Mouse (Mus musculus) myocyte (in vitro differentiated cells): ENCODE measurements at regions not wholly inside any gene's neighbourhood (a gene's known extent, or its start where the extent isn't known, plus 50 kb on each side); places are given as distances from the start of the nearest gene placed in this dataset.

Experiments used
- H3K27me3 ChIP-seq: one replicate; pipeline ENCODE4 v1.6.1; 2011; ENCODE audit not compliant: control insufficient read depth, insufficient read depth, insufficient read length
- H3K36me3 ChIP-seq: one replicate; pipeline ENCODE4 v1.6.1; 2011; ENCODE audit not compliant: control insufficient read depth, insufficient read depth
- H3K4me2 ChIP-seq: one replicate; pipeline ENCODE4 v1.6.1; 2011; ENCODE audit warnings: low read depth, control low read depth
- H3K4me3 ChIP-seq: one replicate; pipeline ENCODE4 v1.5.1; 2011; ENCODE audit warnings: mild to moderate bottlenecking, control low read depth, moderate library complexity
- H3K79me2 ChIP-seq: one replicate; pipeline ENCODE4 v1.6.1; 2011; ENCODE audit not compliant: control insufficient read depth, insufficient read depth
- H3ac ChIP-seq: one replicate; pipeline ENCODE4 v1.6.1; 2011; ENCODE audit not compliant: control insufficient read depth, insufficient read length
- CEBPB ChIP-seq: IDR thresholded peaks from 2 replicates; pipeline ENCODE4 v1.6.1; 2011; ENCODE audit warnings: mild to moderate bottlenecking, moderate library complexity; ENCODE audit not compliant: poor library complexity, insufficient read depth, severe bottlenecking
- E2F4 ChIP-seq: IDR thresholded peaks from one replicate; pipeline ENCODE4 v1.6.1; 2011; ENCODE audit warnings: mild to moderate bottlenecking, control low read depth, moderate library complexity; ENCODE audit not compliant: insufficient read depth
- MAX ChIP-seq: IDR thresholded peaks from one replicate; pipeline ENCODE4 v1.6.1; 2011; ENCODE audit warnings: low read depth, mild to moderate bottlenecking, control low read depth
- MYOD1 ChIP-seq, 3 experiments: IDR thresholded peaks; one replicate each; pipeline ENCODE4 v1.6.1; 2011; ENCODE audit warnings: control low read depth in 2 of 3, low read depth in 2 of 3, mild to moderate bottlenecking in 2 of 3, moderate library complexity in 1 of 3; ENCODE audit not compliant: insufficient read length in 2 of 3, control insufficient read depth in 1 of 3
- MYOG ChIP-seq, 3 experiments: IDR thresholded peaks; one replicate each; pipeline ENCODE4 v1.6.1; 2011; ENCODE audit warnings: control low read depth in 2 of 3, low read depth in 2 of 3, mild to moderate bottlenecking in 2 of 3; ENCODE audit not compliant: insufficient read length in 2 of 3, control insufficient read depth in 1 of 3, insufficient read depth in 1 of 3
- POLR2A ChIP-seq: IDR thresholded peaks from one replicate; pipeline ENCODE4 v1.6.1; 2011; ENCODE audit warnings: low read depth, mild to moderate bottlenecking, control low read depth, moderate library complexity; ENCODE audit not compliant: insufficient read length
- POLR2AphosphoS2 ChIP-seq: IDR thresholded peaks from one replicate; pipeline ENCODE4 v1.6.1; 2011; ENCODE audit warnings: low read depth, control low read depth; ENCODE audit not compliant: insufficient read length
- REST ChIP-seq: IDR thresholded peaks from one replicate; pipeline ENCODE4 v1.6.1; 2011; ENCODE audit warnings: mild to moderate bottlenecking, control low read depth, moderate library complexity; ENCODE audit not compliant: insufficient read depth, insufficient read length
- SRF ChIP-seq: IDR thresholded peaks from one replicate; pipeline ENCODE4 v1.6.1; 2011; ENCODE audit warnings: low read depth; ENCODE audit not compliant: control insufficient read depth, insufficient read length
- TCF12 ChIP-seq: IDR thresholded peaks from one replicate; pipeline ENCODE4 v1.6.1; 2011; ENCODE audit warnings: mild to moderate bottlenecking, control low read depth; ENCODE audit not compliant: poor library complexity, insufficient read depth, severe bottlenecking
- TCF3 ChIP-seq: IDR thresholded peaks from one replicate; pipeline ENCODE4 v1.6.1; 2011; ENCODE audit warnings: low read depth, control low read depth; ENCODE audit not compliant: insufficient read length
- USF1 ChIP-seq: IDR thresholded peaks from one replicate; pipeline ENCODE4 v1.6.1; 2011; ENCODE audit warnings: low read depth, mild to moderate bottlenecking, control low read depth, moderate library complexity

DNA sequence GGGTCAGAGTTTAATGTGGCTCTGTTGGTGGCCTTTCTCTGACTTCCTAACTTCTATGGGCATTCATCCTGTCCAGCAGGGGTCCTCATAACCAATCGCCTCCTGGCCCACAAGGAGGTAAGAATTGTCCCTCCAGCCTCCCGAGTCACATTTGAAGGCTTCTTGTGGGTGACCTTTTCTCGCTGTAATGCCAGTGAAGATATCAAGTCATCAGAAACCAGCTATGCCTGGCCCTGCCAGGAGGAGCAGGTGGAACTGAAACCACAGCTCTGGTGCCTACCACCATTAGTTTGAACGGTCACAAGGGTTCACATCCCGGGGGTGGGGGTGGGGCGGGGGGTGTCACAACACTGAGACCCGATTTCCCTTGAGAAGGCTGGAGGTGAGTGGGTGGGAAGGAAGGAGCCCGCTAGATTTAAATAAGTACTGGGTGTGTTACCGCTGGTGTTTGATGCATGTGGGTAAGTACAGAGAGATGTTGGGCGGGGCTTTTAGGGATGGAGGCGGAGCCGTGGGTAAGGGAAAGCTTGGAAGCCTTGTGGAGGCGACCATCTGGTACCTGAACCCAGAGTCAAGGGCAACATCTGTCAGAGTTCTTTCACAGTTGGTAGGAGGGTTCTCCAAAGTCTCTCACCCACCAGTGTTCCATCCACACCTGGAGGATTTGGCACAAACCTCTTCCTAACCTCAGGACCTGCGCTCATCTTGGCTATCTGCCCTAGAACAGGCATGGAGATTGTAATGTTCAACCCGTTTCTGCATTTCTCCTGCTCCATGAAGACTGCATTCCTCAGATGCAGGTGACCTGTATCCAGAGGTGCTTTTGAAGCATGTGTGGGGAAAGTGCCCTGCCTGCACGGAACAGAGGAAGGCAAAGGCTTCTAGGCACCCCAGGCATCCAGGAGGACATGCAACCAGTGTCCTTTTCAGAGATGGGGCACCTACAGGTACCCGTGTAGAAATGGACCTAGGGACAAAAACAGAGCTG, 128.2 kb downstream of the Cd24a start:
- H3K79me2 ChIP-seq, result no peaks in the 10 kb centered on the region
- H3ac ChIP-seq, result no peak overlapping the region
- H3K27me3 ChIP-seq, result peaks cover 36% of the 10 kb centered on the region
- TF ChIP-seq USF1 (no peak), MYOD1 (IDR thresholded peaks at IDR 0.05; ENCODE audit: control insufficient read depth in 1 of 3, insufficient read length in 2 of 3, low read depth in 2 of 3) (peak in 1 of 3 experiments; percentile 48), TCF12 (no peak)
- no peak overlapping the region for H3K4me2 ChIP-seq
- H3K36me3 ChIP-seq, result no peaks in the 10 kb centered on the region
- no peak overlapping the region for H3K4me3 ChIP-seq

- TF ChIP-seq REST, result no peak
- TF ChIP-seq E2F4, result no peak
- no peak for TF ChIP-seq SRF
- no peak for TF ChIP-seq MYOG (IDR thresholded peaks at IDR 0.05; ENCODE audit: control insufficient read depth in 1 of 3, insufficient read depth in 1 of 3, insufficient read length in 2 of 3, low read depth in 2 of 3)
- TF ChIP-seq CEBPB, result no peak
- no peak for TF ChIP-seq TCF3
- TF ChIP-seq USF1, result no peak
- TF ChIP-seq POLR2AphosphoS2, result no peak
- TF ChIP-seq POLR2A, result no peak
- no peak for TF ChIP-seq TCF12
- TF ChIP-seq MAX, result no peak
- no peak for TF ChIP-seq MYOD1 (IDR thresholded peaks at IDR 0.05; ENCODE audit: control insufficient read depth in 1 of 3, insufficient read length in 2 of 3, low read depth in 2 of 3)
- H3K27me3 ChIP-seq, result peaks cover 36% of the 10 kb centered on the region
- no peak overlapping the region for H3K4me2 ChIP-seq
- H3K79me2 ChIP-seq, result no peaks in the 10 kb centered on the region
- no peaks in the 10 kb centered on the region for H3K36me3 ChIP-seq
- no peak overlapping the region for H3K4me3 ChIP-seq
- H3ac ChIP-seq, result no peak overlapping the region
Observed at GRCm38 (mm10) chr10:43707011-43707410, 128.9 kb downstream of the Cd24a start.

DNA sequence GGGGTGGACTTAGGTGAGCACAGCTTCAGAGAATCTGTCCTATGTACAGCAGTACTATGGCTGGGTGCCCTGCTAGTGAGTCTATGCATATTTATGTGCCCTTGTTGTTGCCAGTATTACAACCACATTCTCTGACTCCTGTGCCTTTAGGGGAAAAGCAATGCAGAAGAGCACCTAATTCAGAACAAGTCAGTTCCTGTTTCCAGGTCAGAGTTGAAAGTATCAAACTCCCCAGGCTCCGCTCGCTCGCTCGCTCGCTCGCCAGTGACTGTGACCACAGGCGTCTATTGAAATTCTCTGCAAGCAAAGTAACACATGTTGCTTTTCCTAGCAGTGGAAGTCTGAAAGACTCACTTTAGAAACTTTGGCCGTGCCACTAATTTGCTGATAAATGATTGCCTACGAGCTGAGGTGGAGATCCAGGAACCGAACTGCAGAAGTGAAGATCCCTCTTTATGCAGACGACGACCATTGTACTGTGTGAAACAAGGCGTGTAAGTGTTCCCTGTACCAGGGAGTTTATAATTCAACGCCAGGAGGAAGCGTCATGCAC, 129.8 kb downstream of the Cd24a start:
- no peaks in the 10 kb centered on the region for H3K79me2 ChIP-seq
- peaks cover 29% of the 10 kb centered on the region for H3K27me3 ChIP-seq
- H3K4me2 ChIP-seq, result no peak overlapping the region
- H3K36me3 ChIP-seq, result no peaks in the 10 kb centered on the region
- no peak overlapping the region for H3K4me3 ChIP-seq
- no peak overlapping the region for H3ac ChIP-seq
- TF ChIP-seq TCF3, result no peak
- no peak for TF ChIP-seq POLR2AphosphoS2
- TF ChIP-seq MYOG (IDR thresholded peaks at IDR 0.05; ENCODE audit: control insufficient read depth in 1 of 3, insufficient read depth in 1 of 3, insufficient read length in 2 of 3, low read depth in 2 of 3), result no peak
- no peak for TF ChIP-seq USF1
- TF ChIP-seq REST, result no peak
- TF ChIP-seq MAX, result no peak
- TF ChIP-seq MYOD1 (IDR thresholded peaks at IDR 0.05; ENCODE audit: control insufficient read depth in 1 of 3, insufficient read length in 2 of 3, low read depth in 2 of 3), result no peak
- no peak for TF ChIP-seq POLR2A
- TF ChIP-seq SRF, result no peak
- no peak for TF ChIP-seq TCF12
- TF ChIP-seq E2F4, result no peak
- TF ChIP-seq CEBPB, result no peak

DNA sequence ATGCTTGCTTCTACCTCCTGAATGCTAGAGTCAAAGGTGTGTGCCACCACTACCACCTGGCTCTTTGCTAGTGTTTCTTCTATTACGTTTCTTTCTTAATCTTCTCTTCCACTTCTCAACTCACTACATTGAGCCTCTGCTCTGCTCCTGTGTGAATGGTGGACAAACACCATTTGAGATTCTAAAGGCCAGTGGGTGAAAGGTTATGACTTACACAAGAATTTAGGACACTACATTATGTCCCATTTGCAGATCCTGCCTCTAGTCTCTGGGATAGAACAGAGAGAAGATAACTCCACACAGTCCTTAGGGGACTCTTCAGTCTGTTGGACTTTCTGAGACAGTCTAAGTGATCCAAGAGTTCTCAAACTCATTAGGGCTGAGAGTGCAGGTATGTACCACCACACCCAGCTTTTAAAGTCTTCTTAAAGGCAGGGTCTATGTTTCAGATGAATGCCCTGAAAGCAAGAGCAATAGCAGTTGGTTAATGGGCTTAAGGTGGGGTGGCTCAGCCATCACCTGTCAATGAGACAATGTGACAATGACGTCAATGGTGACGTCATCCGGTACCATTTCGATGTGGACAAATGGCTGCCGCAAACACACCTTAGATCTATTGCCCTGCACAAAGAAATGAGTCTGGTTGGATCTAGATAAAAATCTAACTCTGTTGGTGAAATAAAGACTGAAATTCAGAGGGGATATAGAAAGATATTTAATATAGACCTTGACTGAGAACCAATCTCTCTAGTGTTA, 131.4 kb downstream of the Cd24a start:
- Histone ChIP-seq H3K79me2 (no peaks in the 10 kb centered on the region), H3K36me3 (no peaks in the 10 kb centered on the region), H3K4me2 (no peak overlapping the region), H3K4me3 (no peak overlapping the region), H3ac (no peak overlapping the region), H3K27me3 (peaks cover 23% of the 10 kb centered on the region)
- TF ChIP-seq MYOD1 (IDR thresholded peaks at IDR 0.05; ENCODE audit: control insufficient read depth in 1 of 3, insufficient read length in 2 of 3, low read depth in 2 of 3) (no peak), MAX (no peak), POLR2AphosphoS2 (no peak), E2F4 (no peak), USF1 (no peak), MYOG (IDR thresholded peaks at IDR 0.05; ENCODE audit: control insufficient read depth in 1 of 3, insufficient read depth in 1 of 3, insufficient read length in 2 of 3, low read depth in 2 of 3) (no peak), SRF (no peak), CEBPB (no peak)
